Mouse (Mus musculus) midbrain, postnatal 0 days (tissue): ENCODE data around the gene St3gal6. TPM values are rescaled to one million over a fixed set of nuclear protein-coding genes. Genes with fewer than 3 reads are reported as not detected.

Experiments
- ATAC-seq: fragments of 200-750 bp; cut with Nextera tagmentation; 2 replicates; pipeline ENCODE4 v1.8.0; 2017; ENCODE audit warnings: moderate number of reproducible peaks, mild to moderate bottlenecking, moderate TSS enrichment, moderate library complexity; ENCODE audit not compliant: low FRiP score
- DNase-seq: peaks from one replicate; pipeline ENCODE4 v3.0.0-alpha.2; 2015; ENCODE audit warnings: low spot score
- H3K27ac ChIP-seq: fragments of 300-500 bp; sonication (generic); 2 replicates; pipeline ENCODE4 v1.5.1; 2014; ENCODE audit warnings: low read depth, mild to moderate bottlenecking, low read length, mixed read lengths
- H3K27me3 ChIP-seq: fragments of 300-500 bp; sonication (generic); 2 replicates; pipeline ENCODE4 v1.6.1; 2014; ENCODE audit warnings: low read length, control low read depth, mixed read lengths; ENCODE audit not compliant: insufficient read depth
- H3K36me3 ChIP-seq: fragments of 300-500 bp; sonication (generic); 2 replicates; pipeline ENCODE4 v1.6.1; 2014; ENCODE audit warnings: low read length, control low read depth, mixed read lengths; ENCODE audit not compliant: insufficient read depth
- H3K4me1 ChIP-seq: fragments of 300-500 bp; sonication (generic); 2 replicates; pipeline ENCODE4 v1.6.1; 2014; ENCODE audit warnings: mild to moderate bottlenecking, control low read depth, antibody characterized with exemption, low read length, mixed read lengths; ENCODE audit not compliant: insufficient read depth
- H3K4me2 ChIP-seq: fragments of 300-500 bp; sonication (generic); 2 replicates; pipeline ENCODE4 v1.6.1; 2014; ENCODE audit warnings: low read depth, mild to moderate bottlenecking, low read length, mixed read lengths; ENCODE audit not compliant: poor library complexity, severe bottlenecking
- H3K4me3 ChIP-seq: fragments of 300-500 bp; sonication (generic); 2 replicates; pipeline ENCODE4 v1.5.1; 2014; ENCODE audit warnings: low read depth, mild to moderate bottlenecking, low read length, moderate library complexity
- H3K9ac ChIP-seq: fragments of 300-500 bp; sonication (generic); replicated peaks from 2 replicates; pipeline ENCODE4 v1.6.1; 2014; ENCODE audit warnings: mild to moderate bottlenecking, low read length, moderate library complexity, mixed read lengths; ENCODE audit not compliant: poor library complexity, severe bottlenecking
- H3K9me3 ChIP-seq: fragments of 300-500 bp; sonication (generic); 2 replicates; pipeline ENCODE4 v1.6.1; 2016; ENCODE audit warnings: low read length, control low read depth
- CTCF ChIP-seq: IDR thresholded peaks from 2 replicates; pipeline ENCODE4 v1.5.1; 2016; ENCODE audit warnings: antibody characterized with exemption, mild to moderate bottlenecking
- WGBS: fragments of 180-500 bp; shearing (Covaris S2); extraction: QIAGEN DNeasy Blood & Tissue Kit; methylation state at CpG from one replicate; pipeline ENCODE4 v1.1.7; 2014; 5-methylcytosine and 5-hydroxymethylcytosine counted together
- polyA plus RNA-seq: library from polyadenylated mRNA; unstranded; fragments of >200 nt; fragmentation: Nextera tagmentation; extraction: Ambion mirVana; gene quantifications from 2 replicates; pipeline ENCODE4 v1.2.1, GENCODE M21; 2015
- total RNA-seq: library from RNA; depleted of rRNA; stranded (reverse); fragments of >200 nt; gene quantifications from 2 replicates; pipeline ENCODE4 v1.2.3, GENCODE M21; 2014

St3gal6 gene
- total and polyA plus RNA-seq, 2 experiments from 2014 or later = 6.5 to 18.0 TPM

- H3K27me3 ChIP-seq = no peaks in the 10 kb centered on the region
- WGBS = 72% methylated on average over 9 of the region's 9 CpGs
- no peaks in the 10 kb centered on the region for H3K9me3 ChIP-seq
- H3K27ac ChIP-seq = 0 out of 2 replicates have a peak overlapping the region, but pooled peaks have one; percentile 26
- no peak for DNase-seq
- no peak for ATAC-seq
- H3K4me2 ChIP-seq = no peak overlapping the region
- no peak overlapping the region for H3K4me3 ChIP-seq
- no peak overlapping the region for H3K9ac ChIP-seq
- H3K36me3 ChIP-seq = no peaks in the 10 kb centered on the region
- TF ChIP-seq CTCF = no peak
- H3K4me1 ChIP-seq = no peaks in the 10 kb centered on the region
Observed at GRCm38 (mm10) chr16:58497886-58498713, 25.9 kb downstream of the St3gal6 start.

DNA sequence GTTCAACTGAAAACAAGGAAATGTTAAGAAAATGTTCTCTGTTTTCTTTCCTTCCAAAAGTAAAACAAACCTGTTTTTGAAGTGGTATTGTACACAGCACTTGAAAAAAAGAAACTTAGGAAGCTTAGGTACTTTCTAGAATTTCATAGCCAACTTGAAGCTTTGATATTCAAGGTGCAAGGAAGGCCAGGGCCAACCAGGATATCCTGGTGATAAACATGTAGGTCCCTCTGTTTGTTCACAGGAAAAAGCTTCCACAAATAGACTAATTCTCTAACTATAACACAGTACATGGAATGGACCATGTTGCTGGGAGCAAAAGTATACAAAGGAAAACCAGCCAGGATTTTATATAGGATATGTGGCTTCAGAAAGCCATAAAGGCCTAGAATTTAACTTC is 27.3 kb downstream of the St3gal6 start:
- no peak for TF ChIP-seq CTCF
- H3K9ac ChIP-seq = no peak overlapping the region
- H3K27ac ChIP-seq = no peak overlapping the region
- no peaks in the 10 kb centered on the region for H3K4me1 ChIP-seq
- H3K4me2 ChIP-seq = no peak overlapping the region
- no peak for ATAC-seq
- H3K36me3 ChIP-seq = no peaks in the 10 kb centered on the region
- H3K4me3 ChIP-seq = no peak overlapping the region
- H3K9me3 ChIP-seq = no peaks in the 10 kb centered on the region
- H3K27me3 ChIP-seq = no peaks in the 10 kb centered on the region
- no peak for DNase-seq

DNA sequence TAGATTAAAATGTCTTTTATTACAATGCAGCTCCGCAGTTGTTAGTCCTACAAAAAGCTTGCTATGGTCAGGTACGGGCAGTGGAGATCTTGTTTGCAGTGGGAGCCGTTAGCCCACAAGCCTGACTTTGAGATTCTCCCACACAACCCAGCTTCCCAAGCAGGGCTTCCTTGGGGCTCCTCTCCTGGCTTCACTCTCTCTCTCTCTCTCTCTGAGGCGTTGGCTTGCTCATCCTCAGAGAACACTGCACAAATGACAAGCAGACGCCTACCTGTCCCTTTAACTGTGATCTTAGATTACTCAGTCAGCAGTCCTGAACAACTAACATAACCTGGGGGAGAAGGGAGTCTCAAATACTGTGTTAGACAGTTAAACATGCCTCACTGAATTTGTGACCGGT is 36.2 kb downstream of the St3gal6 start:
- ATAC-seq (no peak), DNase-seq (no peak)
- no peak overlapping the region for H3K4me3 ChIP-seq
- no peak overlapping the region for H3K27ac ChIP-seq
- WGBS = 91% methylated on average over 6 of the region's 6 CpGs
- no peak overlapping the region for H3K9ac ChIP-seq
- no peaks in the 10 kb centered on the region for H3K36me3 ChIP-seq
- H3K4me2 ChIP-seq = no peak overlapping the region
- TF ChIP-seq CTCF = no peak
- H3K4me1 ChIP-seq = no peaks in the 10 kb centered on the region
- no peaks in the 10 kb centered on the region for H3K27me3 ChIP-seq
- no peaks in the 10 kb centered on the region for H3K9me3 ChIP-seq

- no peak for ATAC-seq
- DNase-seq = no peak
- TF ChIP-seq CTCF = no peak
- no peaks in the 10 kb centered on the region for H3K36me3 ChIP-seq
- no peak overlapping the region for H3K4me2 ChIP-seq
- WGBS = 57% methylated on average over 3 of the region's 3 CpGs
- H3K4me1 ChIP-seq = no peaks in the 10 kb centered on the region
- H3K27ac ChIP-seq = no peak overlapping the region
- no peak overlapping the region for H3K4me3 ChIP-seq
- H3K9ac ChIP-seq = no peak overlapping the region
- H3K27me3 ChIP-seq = no peaks in the 10 kb centered on the region
- no peaks in the 10 kb centered on the region for H3K9me3 ChIP-seq
Observed at GRCm38 (mm10) chr16:58482296-58482695, 41.7 kb downstream of the St3gal6 start.

DNA sequence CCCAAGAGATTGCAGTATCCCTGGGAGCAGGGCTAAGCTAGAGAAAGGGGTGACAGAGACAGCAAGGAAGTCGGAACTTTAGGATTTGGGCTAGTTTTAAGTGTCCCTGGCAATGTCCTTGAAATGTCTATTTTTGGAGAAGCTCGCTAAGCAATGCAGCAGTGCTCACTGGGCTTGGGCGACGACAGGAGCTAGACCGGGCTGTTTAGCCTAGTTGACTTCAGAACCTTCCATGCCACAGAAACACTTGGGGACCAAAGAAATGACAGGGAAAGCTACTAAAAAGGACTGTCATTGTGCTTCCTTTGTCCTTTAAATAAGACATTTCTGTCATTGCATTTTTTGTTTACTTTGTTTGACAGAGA is 42.2 kb downstream of the St3gal6 start:
- Histone ChIP-seq H3K27me3 (no peaks in the 10 kb centered on the region), H3K9ac (no peak overlapping the region), H3K4me3 (no peak overlapping the region), H3K27ac (no peak overlapping the region), H3K4me1 (no peaks in the 10 kb centered on the region), H3K36me3 (no peaks in the 10 kb centered on the region), H3K4me2 (no peak overlapping the region), H3K9me3 (no peaks in the 10 kb centered on the region)
- WGBS = 83% methylated on average over 5 of the region's 5 CpGs
- DNase-seq = no peak
- no peak for ATAC-seq
- TF ChIP-seq CTCF = no peak

DNA sequence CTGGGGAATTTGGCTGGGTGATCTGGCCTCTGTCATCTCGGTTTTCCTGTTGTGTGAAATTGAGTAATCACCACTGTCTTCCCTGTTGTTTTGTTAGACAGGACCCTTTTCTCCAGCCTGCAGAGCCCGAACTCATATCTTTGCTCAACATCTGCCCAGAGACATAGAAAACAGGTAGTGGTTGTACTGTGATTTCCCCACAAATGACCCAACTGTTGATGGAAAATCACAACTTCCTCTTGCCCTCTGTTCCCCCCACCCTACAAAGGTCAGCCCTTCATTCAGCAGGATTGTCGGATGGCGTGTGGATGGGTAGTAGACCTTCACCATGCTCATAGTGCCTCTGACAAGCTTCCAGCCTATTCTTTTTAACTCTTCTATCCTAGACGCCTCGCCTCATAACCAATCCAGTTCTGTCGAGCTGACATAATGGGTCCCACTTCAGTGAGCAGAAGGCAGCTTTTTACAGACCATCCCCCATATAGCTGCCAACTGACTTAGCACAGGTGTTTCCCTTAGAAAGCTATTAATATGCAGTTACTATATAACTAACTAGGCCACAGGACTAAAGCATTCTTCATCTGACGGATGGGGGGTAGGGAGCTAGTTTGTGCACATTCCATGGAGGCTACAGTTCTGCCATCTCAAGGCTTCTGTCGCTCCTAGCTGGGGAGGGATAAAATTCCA is 42.7 kb downstream of the St3gal6 start:
- Histone ChIP-seq H3K27ac (no peak overlapping the region), H3K9me3 (no peaks in the 10 kb centered on the region), H3K36me3 (no peaks in the 10 kb centered on the region), H3K4me3 (no peak overlapping the region), H3K4me1 (no peaks in the 10 kb centered on the region), H3K9ac (no peak overlapping the region), H3K4me2 (no peak overlapping the region), H3K27me3 (no peaks in the 10 kb centered on the region)
- WGBS = 86% methylated on average over 9 of the region's 9 CpGs
- no peak for TF ChIP-seq CTCF
- ATAC-seq = no peak
- no peak for DNase-seq
